Mouse (Mus musculus) liver, adult (tissue): ENCODE data around the gene Sec22b.

Source experiments
- GATA4 ChIP-seq: IDR thresholded peaks from 2 replicates; pipeline ENCODE4 v1.6.1; 2014; ENCODE audit warnings: mild to moderate bottlenecking, low read length; ENCODE audit not compliant: insufficient replicate concordance

Sec22b gene

GRCm38 (mm10) chr3:97900516-97901490 lies at the start of gene Sec22b:
Sec22b (plus strand) TSS chr3:97901190.
- TF ChIP-seq GATA4: peak; percentile 20; the same call in 1 of the 2 replicates

- TF ChIP-seq GATA4: no peak
These were observed 49.2 kb upstream of the Sec22b start for GRCm38 (mm10) chr3:97851803-97852202.

GRCm38 (mm10) chr3:97854575-97855384 lies 46.2 kb upstream of the Sec22b start:
- TF ChIP-seq GATA4: no peak

GRCm38 (mm10) chr3:97859400-97859799 lies 41.6 kb upstream of the Sec22b start:
- no peak for TF ChIP-seq GATA4

- TF ChIP-seq GATA4: no peak
These were observed 40.1 kb upstream of the Sec22b start for GRCm38 (mm10) chr3:97860820-97861451.

GRCm38 (mm10) chr3:97866696-97867095 lies 34.3 kb upstream of the Sec22b start:
- no peak for TF ChIP-seq GATA4

GRCm38 (mm10) chr3:97867221-97868023 lies 33.6 kb upstream of the Sec22b start:
- TF ChIP-seq GATA4: no peak

GRCm38 (mm10) chr3:97868024-97868689 lies 32.8 kb upstream of the Sec22b start:
- no peak for TF ChIP-seq GATA4

GRCm38 (mm10) chr3:97868733-97869132 lies 32.3 kb upstream of the Sec22b start:
- TF ChIP-seq GATA4: no peak

- TF ChIP-seq GATA4: no peak
These were observed 31.3 kb upstream of the Sec22b start for GRCm38 (mm10) chr3:97869730-97870129.

GRCm38 (mm10) chr3:97874777-97875176 lies 26.2 kb upstream of the Sec22b start:
- TF ChIP-seq GATA4: no peak

- TF ChIP-seq GATA4: 0 out of 2 replicates have a peak, but pooled peaks have one; percentile 20
These were observed 24.7 kb upstream of the Sec22b start for GRCm38 (mm10) chr3:97876259-97876658.

GRCm38 (mm10) chr3:97879222-97879621 lies 21.8 kb upstream of the Sec22b start:
- no peak for TF ChIP-seq GATA4

GRCm38 (mm10) chr3:97881576-97881975 lies 19.4 kb upstream of the Sec22b start:
- TF ChIP-seq GATA4: no peak
